Mouse (Mus musculus) layer of hippocampus, postnatal 25 days (tissue): ENCODE data around the gene Snph. TPM values are rescaled to one million over a fixed set of nuclear protein-coding genes. Genes with fewer than 3 reads are reported as not detected.

Experiments used
- DNase-seq, 2 experiments: peaks; one replicate each; pipeline ENCODE4 v3.0.0; 2022; ENCODE audit warnings: mixed read lengths in 2 of 2, low spot score in 1 of 2; ENCODE audit errors: extremely low spot score in 1 of 2
- total RNA-seq, 2 experiments: library from RNA; stranded (reverse); gene quantifications; 2 replicates each; pipeline ENCODE4 v1.2.3; 2021

Snph gene
- total RNA-seq, 2 experiments from 2014 or later, result 380 to 402 TPM

DNA sequence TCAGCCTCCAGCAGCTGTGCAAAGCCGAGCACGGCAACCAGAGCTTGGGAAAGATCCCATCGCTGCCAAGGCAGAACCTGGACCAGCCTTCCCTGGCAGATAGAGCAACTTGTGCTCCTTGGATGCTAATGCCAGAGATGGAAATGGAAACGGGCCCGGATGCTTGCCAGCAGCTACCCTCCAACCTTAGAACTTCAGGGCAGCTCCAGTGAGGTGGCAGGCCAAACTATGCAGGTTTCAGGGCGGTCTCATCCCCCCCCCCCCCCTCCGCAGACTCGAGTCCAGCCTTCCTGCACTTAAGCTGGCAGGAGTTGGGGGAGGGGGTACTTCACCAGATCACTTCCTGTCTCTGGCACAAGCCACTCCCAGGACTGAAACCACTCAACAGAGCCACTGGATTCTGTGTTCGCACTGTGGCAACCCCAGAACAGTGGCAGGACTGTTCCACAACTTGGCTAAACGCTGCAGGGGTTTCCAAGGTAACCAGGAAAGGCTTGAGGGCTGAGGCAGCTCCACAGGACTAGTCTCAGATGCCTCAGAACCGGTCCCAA is 26.9 kb downstream of the Snph start:
- DNase-seq, result peak; percentile 47 to 56

DNA sequence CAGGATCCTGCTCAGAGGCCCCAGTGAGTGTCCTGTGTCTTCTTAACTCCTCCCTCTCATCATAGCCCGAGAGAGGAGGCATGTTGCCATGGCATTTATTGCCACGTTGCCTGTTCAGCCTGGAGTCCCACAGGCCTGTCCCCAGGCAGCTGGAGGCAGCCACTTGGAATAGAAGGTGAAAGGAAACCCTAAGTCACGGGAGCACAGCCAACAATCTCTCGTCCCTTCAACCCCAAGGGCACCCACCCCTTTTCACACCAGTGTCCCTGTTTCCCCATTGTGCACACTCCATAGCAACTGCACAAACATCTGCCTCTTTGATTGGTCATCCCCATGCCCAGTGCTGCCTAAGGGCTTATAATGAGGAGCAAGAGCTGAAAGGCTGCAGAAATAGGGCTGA is 28.8 kb downstream of the Snph start:
- DNase-seq, result peak in 1 of 2 experiments; percentile 37

DNA sequence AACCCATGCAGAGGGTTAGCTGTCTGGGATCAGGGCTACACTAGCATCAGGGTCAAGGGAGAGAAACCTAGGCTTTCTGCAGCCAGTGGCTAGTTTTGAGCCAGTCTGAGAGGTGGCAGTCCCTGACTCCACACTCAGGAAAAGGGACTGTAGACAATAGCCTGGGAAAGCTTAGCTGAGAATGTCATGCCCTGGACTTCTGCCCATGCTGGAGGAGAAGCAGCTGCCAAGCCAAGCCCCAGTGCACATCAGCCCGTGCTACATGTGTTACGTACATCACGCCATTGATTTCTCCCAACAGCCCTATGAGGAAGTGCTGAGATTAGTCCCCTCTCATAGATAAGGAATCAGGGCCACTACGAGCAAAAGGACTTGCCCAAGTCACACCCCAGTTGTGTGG is 30.3 kb downstream of the Snph start:
- no peak for DNase-seq

DNA sequence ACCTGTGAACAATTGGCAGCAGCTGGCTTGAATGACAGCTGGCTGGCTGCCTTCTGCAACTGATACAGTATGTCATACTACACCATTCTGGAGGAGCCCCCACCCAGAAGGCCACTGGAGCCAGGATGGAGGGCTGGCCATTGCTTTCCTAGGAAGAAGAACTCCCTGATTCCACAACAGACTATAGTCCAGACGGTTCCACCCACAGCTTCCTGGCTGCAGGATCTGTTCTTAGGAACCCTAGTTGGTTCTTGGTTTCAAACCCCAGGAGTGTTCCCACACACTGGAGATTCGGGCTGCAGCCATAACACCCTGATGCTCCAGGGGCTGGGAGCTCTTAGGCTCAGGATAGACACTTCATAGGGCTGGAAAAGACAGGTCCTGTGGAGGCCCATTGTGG is 34.3 kb downstream of the Snph start:
- no peak for DNase-seq

DNA sequence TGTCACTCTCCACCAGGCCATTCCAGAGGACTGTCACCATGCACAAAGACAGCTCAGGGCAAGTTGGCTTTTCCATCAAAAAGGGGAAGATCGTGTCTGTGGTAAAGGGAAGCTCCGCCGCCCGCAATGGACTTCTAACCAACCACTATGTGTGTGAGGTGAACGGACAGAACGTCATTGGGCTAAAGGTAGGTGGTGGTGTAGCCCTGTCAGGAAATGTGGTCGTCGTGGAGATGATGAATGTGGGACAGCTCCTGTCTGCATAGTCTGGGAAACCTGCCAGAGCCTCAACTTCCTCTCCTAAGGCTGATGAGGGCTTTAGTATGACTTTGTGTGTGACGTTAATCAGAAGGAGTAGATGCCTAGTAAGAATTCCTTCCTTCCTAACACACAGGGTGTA is 45.1 kb downstream of the Snph start:
- no peak for DNase-seq

DNA sequence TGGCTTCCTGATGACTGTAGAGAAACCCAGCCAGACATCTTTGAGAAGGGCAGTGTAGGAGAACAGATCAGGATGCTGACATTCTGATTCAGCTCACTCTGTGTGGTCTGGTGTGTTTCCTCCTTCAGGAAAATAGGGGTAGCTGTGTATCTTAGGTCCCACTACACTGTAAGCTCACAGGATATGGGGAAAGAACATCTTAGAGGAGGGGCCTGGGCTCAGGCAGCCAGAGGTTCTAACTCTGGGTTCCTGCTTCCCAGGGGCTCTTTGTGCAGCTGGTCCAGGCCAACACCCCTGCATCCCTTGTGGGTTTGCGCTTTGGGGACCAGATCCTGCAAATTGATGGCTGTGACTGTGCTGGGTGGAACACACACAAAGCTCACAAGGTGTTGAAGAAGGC is 45.6 kb downstream of the Snph start:
- DNase-seq, result no peak

DNA sequence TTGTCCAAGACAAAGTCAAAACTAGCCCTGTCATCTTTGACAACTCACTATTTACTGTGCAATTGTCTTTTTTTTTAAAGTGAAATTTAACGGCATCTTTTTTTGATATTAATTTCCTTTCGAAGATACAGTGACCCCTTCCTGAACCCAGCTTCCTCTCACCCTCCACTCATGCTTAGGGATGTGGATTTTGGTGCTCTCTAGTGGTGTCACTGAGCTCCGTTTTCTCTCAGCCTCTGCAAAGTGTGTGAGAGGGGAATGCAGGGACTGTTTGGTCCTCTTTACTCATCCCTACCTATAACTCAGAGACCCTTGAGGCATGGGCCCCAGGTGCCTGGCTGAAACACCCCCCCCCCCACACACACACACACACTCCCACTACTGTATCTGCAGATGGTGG is 46.5 kb downstream of the Snph start:
- no peak for DNase-seq

DNA sequence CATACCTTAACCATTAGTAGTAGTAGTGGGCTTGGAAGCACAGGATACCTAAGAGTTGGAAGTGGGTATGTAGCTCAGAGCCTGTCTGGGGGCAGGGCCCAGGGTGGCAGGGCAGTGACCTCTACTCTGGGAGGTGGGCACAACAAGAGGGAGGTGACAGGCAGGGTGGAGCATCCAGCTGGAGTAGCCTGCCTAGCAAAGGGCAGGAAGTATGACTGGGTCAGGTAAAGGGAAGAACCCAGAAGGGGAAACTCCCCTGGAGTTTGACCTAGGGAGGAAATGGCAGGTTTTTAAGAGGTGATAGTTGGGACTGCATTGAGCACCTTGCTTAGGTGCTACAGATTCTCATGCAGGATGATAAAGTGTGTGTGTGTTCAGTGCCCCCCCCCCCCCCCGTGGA is 51.4 kb downstream of the Snph start:
- no peak for DNase-seq

DNA sequence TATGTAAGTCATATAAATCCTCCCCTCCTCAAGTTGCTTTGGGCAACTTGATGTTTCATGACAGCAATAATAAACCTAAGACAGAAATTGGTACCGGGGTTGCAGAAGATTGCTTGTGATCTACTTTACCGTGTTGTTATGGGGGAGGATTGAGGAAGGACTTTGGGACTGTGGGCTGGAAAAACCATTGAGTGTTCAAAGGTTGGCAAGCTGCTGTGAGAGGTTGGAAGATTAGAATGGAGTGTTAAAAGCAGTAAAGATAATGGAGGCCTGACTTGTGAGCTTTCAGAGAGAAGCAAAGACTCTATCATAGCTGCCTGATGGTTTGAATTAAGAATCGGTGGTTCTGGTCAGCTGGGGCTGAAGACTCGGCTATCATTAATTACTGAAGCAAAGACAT is 53.2 kb downstream of the Snph start:
- no peak for DNase-seq

DNA sequence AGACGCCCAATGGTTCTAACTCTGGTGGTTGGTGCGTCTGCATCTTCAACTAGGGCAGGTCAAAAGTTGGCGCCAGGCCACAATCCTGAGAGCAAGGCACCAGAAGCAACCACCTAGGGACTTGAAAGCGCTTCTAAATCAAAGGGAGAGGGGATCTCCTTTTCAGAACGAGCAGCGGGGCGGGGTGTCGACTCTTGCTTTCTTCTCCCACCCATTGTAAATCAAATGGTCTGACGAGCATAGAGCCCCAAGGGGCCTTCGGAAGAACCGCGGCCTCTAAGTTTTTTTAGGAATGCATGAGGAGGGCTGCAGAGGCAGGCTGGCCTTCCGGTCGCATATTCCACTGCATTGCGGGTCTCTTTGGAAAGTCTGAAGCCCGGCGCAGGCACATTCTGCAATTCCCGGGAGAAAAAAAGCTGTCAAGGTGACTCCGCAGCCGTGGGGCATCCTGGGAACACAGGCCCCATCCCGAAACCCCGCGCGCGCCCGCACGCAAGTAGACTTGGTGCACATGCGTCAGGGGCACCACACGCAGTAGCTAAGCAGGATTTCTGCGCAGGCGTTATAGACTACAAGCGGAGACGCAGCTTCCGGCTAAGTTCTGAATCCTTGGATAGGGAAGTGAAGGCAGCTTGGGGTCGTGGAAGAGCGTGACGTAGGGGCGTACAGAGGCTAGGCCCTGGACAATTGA is 56.5 kb downstream of the Snph start:
- peak; percentile 80 to 83 for DNase-seq

DNA sequence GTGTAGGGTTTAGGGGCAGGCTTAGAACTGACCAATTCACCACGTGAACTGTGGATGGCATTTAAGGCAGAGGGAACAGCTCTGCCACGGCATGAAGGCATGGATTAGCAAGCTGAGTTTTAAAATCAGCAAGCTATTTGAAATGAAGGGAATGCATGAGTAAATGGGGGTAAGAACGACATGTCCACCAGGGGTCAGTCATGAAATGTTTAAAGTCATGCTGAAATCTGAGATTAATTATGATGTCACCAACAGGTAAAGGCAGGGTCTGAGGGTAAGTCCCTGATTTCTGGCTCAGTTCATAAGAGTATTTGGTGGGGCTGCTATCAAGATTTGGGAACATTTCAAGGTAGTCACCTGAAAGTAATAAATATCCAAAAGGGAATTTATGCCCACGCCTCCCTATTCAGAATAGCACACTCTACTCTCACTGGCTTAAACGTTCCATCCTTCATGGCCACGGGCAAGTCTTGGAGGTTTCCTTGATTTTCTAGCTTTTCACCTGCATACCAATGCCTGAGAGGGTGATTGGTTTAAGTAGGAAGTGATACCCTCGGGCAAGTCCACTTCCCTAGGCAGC is 57.2 kb downstream of the Snph start:
- DNase-seq, result no peak

DNA sequence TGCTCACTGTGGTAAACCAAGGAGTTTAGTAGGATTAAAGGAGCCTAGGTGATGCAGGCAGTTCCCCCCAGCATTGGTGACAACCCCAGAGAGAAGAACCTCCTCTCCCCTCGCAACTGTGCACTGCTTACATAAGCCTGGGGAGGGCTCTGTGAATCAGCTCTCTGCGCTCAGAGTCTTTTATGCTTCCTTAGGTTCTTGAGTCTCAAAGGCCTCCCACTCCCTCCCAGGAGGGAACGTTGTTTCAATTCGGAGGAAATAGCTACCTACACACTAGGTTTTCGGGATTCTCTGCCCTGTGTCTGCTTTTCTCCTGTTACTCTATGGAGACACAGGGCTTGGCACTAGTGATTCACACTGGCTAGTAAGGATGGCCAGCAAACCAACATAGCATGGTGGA is 57.8 kb downstream of the Snph start:
- no peak for DNase-seq

DNA sequence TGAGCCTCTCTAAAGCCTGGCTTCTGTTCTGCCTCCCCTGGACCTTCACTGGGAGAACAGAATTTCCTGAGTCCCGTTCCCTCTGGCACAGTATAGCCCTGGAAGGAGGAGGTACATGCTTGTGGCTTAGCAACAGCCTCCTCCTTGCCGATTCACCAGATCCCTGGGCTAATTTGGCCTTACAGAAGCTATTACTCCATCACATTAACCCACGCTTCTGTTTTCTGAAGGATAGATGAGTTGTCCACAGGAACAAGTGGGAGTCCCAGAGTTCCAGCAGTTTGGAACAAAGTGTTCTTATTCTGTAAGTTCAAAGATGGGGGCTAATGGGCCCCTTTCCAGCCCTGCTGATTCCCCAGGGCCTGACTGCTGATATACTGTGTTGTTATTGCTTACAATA is 58.7 kb downstream of the Snph start:
- DNase-seq, result no peak

DNA sequence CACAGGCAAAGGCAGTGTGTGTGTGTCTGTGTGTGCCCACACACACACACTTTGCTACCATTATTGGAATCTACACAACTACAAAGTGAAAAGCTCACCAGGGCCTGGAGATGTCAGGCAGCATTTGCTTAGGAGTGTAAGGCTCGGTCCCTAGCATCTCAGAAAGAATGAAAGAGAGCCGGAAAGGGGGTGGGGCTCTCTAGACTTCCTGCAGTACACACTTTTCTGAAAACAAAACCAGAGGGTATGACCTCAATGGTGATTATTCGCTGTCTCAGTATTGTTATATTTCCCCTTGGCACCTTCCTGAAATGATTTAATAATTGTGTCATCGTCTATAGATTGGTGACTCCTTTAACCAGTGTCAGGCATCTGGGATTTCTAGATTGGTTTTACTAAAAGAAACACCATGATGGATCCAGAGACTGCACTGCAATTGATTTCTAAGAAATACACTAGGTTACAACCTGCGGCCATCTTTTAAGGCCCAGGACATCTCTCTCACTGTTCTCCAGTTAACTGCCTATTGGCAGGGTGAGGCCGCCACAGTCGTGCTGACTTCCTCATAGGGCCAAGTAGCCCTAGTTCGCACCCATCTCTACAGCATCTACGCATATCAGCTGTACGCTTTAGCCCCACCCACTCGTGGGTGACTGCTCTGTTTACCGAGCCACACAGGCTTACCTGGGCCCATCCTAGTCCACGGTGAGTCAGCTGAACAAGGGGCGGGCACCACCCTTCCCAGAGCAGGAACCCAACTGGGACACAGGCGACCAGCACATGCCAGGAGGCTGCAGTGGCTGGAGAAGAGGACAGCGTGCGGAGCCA is 60.3 kb downstream of the Snph start, which contains the start of gene Sdcbp2:
Gene Sdcbp2 (plus strand): TSS at position 750 of the 828 bp plus-strand sequence.
- DNase-seq, result no peak

DNA sequence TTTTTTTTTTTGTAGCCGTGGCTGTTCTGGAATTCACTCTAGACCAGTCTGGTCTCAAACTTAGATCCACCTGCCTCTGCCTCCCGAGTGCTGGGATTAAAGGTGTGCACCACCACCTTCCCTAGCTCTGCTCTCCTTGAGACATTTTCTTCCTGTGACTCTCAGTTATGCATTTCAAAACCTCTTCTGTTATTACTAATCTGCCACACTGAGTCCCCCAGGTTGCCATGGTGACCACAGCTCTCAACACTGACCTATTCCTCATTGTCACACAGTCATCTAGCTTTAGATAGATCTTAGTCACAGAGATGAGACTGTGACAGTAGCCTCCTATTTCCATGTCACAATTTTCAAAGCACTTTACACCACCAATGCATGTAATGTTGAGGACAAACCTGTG is 62.9 kb downstream of the Snph start:
- DNase-seq, result no peak

DNA sequence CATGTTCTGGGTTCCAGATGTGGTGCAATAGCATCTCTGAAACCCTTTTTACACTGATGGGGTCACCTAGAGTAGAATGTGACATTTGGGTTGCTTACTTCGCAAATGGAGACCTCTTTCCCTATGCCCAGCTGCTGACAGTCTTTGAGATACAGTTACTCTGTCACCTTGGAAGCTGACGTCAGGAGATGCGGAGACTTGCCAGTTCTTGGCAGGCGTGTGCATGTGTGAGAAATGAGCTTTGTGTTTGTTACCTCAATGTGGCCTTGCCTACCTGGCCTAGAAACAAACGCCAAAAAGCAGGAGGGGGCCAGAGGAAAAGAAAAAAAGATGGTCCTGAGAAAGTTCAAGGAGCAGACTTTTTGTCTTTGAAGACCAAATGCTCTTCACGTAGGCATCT is 65.5 kb downstream of the Snph start:
- no peak for DNase-seq

DNA sequence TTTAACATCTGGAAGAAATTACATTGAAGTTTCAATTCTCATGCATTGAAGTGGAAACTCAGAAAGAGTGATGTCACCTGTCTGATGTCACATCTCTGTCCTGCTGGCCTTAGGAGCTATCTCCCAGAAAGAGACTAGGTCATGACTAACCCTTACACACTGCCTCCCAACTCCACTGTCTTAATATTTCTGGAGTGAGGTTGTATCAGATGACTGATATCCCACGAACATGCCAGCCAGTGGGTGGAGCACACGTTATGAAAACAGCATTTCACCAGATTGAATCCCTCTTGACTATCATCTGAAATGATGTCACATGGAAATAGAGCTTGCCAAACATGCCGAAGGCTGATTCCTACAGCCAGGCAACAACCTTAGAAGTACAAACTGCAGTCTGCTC is 67.4 kb downstream of the Snph start:
- DNase-seq, result no peak

DNA sequence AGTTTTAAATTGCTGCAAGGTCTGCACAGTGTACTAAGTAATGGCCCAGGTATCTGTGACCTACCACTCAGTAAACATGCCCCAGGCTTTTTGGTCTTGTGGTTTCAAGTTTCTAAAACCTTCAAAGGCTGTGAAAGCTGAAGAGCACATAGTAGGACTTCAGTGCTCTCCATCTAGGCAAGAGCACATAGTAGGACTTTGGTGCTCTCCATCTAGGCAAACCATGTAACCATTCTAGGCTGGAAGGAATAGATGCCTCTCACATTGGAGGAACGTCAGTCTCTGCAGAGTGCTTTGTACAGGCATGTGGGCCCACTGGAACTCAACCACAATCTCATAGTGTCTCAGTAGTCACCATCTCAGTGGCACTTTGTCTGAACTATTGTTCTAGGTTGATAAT is 68.4 kb downstream of the Snph start:
- no peak for DNase-seq

DNA sequence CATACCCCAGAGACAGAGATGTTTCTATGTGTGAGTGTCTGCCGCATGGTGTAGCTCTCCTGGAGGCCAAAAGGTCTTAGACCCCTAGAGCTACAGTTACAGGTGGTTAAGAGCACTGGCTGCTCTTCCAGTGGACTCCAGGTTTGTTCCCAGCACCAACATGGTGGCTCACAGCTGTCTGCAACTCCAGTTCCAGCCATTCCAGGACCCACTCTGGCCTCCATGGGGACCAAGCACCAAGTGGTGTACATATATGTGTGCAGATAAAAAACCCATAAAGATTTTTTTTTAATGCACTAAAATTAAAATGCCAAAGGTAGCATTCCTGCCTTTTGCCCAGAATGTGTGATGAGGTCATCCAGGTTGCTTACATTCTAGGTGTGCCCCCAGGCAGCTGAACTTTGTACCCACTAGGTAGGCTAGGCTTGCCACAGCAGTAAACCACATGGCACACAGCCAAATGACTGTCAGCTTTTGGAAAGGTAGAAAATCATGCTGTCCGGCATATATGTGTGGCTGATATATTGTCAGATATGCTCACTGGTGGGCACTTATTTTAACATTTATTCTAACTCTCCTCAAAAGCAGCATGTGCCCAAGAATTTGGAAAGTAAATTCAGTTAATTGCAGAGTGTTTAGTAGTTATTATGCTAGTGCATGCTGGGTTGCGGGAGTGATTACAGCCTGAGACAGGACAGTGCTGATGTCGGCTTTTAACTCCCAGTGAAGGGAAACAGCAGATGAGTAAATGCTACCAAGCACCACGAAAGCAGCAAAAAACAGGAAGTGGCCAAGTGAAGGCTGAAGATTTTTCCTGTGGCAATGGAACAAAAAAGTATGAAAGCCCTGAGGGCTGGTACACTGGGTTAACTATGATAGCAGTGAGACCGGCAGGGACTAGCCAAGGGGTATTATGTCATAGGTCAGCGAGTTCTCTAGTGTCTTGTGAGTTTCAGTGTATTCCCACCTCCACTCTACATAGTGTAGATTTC is 69.2 kb downstream of the Snph start:
- no peak for DNase-seq

DNA sequence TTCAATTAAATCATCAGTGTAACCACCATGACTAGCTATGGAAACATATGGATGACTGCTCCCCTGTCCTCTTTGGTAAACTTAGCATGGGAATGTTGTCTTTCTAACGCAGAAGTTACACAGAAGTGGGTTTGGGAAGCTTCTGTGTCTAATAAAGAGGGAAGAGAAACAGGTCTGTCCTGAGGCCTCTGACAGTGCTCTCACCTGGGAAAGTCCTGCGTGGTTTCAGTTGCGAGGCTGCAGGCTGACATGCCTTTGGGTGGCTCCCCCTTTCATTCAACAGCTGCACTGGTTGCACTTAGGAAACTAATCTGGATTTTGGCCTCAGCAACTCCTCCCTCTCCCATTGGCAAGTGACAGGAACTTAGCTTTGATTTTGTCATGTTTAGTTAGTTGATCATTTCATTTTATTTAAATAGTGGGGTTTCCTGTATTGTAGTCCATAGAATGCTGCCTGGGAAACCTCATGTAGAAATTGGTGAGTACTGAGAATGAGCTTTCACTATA is 82.7 kb downstream of the Snph start:
- DNase-seq, result no peak
